Mouse (Mus musculus) cortical plate, adult 2 months (tissue): ENCODE measurements around the gene 2900026A02Rik.

Experiments
- CTCF ChIP-seq: fragments of 200-500 bp; IDR thresholded peaks from 2 replicates; pipeline ENCODE4 v1.5.1; 2011; ENCODE audit warnings: mild to moderate bottlenecking, control low read depth, low read length; ENCODE audit not compliant: insufficient read depth; ENCODE audit errors: extremely low read depth
- POLR2A ChIP-seq: fragments of 200-500 bp; IDR thresholded peaks from 2 replicates; pipeline ENCODE4 v1.6.1; 2011; ENCODE audit warnings: mild to moderate bottlenecking, low read length, control low read depth; ENCODE audit not compliant: insufficient read depth; ENCODE audit errors: extremely low read depth

- no peak for TF ChIP-seq CTCF
- no peak for TF ChIP-seq POLR2A
These were observed 92.6 kb downstream of the 2900026A02Rik start for GRCm38 (mm10) chr5:113128426-113128825.
